Mouse (Mus musculus): ENCODE measurements around the gene Prr12.

Gene Prr12

DNA sequence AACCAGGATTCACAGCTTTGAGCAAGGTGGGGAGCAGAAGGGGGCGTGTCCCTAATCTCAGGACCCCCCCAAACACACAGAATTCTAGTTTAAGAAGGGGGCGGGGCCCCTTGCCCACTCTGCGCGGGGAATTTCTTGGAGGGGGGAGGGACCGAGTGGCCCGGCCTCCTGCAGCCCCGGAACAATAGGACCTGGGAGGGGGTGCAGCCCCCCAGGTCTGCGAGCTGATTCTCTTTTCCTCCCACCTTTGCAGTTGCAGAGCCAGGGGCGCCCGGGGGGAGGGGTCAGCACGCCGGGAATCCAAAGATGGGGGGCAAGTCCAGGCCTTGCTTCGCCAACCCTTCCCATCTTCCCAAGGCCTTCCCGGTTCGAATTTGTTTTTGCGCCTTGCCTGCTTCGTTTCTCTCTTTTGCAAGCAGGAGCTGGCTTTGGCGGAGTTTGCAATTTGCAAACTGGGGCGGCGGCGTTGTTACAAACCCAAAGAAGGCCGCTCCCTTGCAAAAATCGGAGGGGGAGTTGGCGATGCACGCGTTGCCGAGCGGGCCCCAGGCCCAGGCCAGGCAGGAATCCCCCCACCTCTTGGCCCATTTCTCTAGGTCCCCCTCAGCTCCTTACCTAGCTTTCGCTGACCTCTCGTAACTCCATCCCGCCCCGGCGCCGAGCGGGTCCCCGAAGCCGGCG is 360 bp downstream of the Prr12 start:
- no peak for ATAC-seq (ENCODE audit: insufficient number of reproducible peaks, low FRiP score, low TSS enrichment)

DNA sequence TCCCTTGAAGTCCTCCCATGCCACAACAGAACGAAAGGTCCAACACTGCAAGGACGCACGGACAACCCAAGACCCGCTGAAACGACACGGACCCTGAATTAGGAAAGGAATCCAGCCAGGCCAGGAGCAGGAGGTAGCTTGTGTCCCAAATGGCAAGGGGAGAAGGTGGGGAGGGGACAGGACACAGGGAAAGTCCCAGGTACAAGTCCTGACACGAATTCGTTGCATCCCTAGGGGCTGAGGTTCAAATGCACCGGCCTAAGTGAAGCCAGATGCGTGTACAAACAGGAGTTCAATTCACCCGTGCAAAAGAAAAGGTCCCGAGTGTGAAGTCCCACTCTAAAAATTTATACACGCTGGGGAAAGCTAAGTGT is 1.1 kb downstream of the Prr12 start:
- no peak for ATAC-seq (ENCODE audit: insufficient number of reproducible peaks, low FRiP score, low TSS enrichment)

DNA sequence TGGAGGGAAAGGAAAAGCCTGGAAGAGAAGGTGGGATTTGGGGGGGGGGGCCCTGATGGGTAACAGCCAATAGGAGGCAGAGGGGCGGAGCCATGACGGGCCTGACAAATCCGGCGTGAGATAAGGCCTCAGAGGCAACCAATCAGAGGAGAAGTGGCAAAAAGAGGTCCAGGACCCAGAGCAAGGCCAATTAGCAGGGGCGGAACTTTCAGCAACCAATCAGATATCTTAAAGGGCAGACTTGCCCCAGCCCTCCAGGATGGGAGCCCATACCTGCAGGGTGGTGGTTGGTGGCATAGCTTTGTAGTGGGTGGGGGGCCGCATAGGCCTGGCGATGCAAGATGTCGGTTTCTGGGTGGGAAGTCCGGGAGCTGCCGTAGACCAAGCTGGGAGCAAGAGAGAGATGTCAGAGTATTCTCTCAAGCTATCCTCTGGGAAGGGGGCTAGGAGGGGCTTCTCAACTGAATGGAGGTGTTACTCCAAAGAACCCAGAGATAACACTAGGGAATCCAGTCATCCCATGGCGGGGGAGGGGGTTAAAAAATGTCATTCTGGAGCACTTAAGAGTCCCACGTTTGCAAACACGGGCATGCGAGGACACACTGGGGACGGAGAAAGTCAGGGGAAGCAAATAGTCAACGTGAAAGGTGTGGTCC is 1.6 kb downstream of the Prr12 start:
- ATAC-seq (ENCODE audit: insufficient number of reproducible peaks, low FRiP score, low TSS enrichment) = 0 out of 2 replicates have a peak, but pooled peaks have one; percentile 32

DNA sequence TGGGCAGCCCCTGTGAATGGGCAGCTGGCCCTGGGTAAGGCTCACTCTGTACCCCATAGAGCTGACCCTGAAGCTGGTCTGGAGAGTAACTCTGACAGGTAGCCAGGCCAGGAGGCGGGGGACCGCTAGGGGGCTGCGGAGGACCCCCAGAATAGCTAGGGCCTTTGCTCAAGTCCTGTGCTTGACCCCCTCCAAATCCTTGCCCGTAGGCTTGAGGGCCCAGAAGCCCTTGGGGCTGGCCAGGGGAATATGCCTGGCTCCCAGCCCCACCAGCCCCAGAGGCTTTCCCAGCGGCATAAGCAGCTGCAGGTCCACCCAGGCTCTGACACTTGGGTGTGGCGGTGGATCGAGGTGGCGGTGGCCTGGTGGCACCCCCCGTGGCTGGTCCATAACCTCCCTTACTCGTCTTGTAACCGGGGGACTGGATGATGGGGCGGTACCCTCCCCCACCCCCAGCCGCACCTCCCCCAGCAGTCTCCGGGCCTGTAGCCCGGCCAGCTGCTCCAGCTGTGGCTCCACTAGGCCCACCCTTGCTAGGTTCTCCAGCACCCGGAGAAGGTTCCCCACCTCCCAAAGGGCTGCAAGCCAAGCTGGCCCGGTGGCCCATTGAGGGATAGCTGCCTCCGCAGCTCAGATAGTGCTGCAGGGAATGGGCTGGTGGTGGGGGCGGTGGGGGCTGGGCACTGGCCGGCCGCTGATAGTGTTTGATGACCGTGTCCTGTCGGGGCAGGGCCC is 3.6 kb downstream of the Prr12 start:
- ATAC-seq (ENCODE audit: insufficient number of reproducible peaks, low FRiP score, low TSS enrichment) = no peak

DNA sequence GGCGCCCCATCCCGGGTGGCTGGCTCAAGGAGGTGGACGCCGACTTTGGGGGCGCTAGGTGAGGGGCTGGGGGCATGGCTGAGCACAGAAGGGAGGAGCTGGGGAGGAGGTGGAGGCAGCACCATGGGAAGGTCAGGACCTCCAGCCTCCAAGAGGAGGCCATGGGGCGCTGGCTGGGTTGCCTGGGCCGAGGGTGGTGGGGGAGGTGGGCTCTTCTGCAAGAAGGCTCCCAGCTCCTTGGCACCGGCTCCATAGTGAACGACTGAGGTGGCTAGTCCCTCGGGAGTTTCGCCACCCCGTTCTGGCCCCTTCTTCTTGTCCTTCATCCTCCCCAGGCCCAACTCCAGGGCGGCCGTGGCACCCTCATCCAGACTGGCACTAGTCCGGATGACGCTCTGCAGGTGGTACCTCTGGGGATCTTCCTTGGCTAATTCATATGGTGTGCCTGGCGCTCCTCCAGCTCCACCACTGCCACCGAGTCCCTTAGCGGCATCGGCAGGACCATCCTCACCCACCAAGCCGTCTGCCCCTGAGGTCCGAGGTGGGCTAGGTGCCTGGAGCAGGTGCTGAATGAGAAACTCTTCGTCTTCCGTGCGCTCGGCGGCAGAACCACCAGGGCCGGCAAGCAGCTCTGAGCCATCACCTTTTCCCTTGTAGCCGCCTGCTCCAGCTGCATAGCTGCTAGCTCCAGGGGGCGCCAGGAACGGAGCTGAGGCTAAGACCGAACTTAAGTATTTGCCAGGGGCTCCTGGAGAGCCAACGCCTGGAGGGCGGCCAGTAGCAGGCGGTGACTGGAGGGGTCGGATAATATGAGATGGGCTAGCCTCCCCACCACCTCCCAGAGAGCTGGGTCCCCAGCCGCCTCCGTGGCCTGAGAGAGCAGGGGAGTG is 4.4 kb downstream of the Prr12 start:
- no peak for ATAC-seq (ENCODE audit: insufficient number of reproducible peaks, low FRiP score, low TSS enrichment)

DNA sequence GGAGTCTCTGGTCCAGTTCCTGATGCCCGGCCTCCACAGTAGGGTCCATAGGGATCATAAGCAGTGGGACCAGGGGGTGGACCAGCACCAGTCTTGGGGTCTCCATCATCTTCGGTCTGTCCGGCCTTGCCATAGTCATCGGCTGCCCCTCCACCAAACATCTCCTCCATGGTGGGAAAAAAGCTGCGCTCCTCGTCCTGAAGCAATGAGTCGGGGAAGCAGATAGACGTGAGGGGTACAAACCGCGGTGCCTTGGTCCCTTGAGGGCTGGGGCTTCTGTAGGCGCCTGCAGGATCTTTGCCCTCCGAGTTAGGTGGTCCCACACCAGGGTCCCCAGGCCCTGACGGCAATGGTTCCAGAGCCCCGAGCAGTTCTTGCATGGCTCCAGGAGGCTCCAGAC is 5.2 kb downstream of the Prr12 start:
- ATAC-seq (ENCODE audit: insufficient number of reproducible peaks, low FRiP score, low TSS enrichment) = no peak

DNA sequence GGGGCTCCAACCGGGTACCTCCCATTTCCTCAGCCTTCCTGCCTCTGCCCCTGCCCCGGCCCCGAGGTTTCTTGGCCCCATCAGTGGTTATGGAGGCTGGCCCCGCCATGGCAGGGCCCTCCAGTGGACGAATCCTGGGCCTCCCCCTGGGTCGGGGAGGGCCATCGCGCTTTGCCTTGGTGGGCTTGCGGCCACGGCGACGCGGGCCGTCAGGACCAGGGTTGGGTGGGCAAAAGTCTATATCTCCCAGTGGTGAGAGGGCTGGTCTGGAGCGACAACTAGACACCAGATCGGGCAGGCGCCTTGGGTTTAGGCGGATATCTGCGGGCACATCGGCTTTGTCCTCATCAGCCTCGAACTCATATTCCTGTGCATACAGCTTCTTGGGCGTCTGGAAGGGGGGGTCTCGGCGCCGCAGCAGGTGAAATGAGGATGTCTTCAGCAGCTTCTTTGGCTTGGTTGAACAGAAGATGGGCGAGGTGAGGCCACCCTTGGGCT is 5.8 kb downstream of the Prr12 start:
- ATAC-seq (ENCODE audit: insufficient number of reproducible peaks, low FRiP score, low TSS enrichment) = no peak

DNA sequence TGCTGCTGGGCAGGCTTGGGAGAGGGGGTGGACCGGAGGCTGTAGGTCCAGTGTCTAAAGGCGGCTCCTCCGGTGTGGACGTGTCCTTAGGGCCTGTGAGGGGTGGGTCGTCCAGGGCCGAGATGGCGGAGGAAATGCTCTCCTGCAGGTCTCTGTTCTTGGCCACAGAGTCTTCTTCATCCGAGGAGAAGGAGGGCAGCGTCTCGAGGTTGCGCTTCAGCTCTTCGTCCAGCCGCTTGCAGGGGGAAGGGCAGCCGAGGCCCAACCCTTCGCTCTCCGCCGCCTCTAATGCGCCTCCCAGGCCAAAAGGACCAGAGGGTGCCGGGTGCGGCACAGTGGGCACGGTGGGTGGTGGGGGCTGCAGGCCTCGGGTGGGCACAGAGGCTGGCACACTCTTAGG is 6.9 kb downstream of the Prr12 start:
- ATAC-seq (ENCODE audit: insufficient number of reproducible peaks, low FRiP score, low TSS enrichment) = no peak

DNA sequence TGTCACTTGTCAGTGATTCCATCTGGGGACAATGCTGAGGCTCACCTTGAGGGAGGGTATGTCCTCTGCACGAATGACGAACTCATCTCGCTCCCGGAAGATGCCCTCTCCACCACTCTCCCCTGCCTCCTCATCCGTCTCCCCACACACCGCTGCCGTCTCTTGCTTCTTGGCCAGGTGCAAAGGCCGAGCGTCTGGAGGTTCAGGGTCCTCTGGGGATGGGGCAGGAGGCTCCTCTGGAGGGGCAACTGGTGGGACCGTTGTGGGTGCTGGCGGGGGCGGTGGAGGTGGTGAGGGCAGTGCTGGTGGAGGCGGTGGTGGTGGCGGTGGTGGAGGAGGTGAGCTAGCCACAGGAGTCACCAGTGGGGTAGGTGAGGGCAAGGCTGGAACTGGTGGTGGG is 9.4 kb downstream of the Prr12 start:
- no peak for ATAC-seq (ENCODE audit: insufficient number of reproducible peaks, low FRiP score, low TSS enrichment)

DNA sequence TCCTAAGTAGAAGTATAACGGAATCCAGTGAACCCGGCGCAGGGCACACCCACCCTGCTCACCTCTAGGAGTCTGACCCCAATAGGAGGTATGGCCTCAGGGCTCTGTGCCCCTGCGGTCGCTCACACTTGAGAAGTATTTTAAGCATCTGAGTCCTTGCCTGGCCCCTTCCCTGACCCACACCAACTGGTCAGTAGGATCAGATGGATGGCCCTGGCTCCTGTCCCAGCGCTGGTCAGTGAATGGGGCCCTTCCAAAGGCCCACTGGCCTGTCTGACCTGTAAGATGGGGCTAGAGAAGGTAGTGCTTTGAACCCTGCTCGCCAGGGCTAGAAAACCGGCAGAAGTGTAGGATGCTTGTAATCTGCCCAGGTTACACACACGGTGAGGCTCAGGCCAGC is 11.8 kb downstream of the Prr12 start:
- no peak for ATAC-seq (ENCODE audit: insufficient number of reproducible peaks, low FRiP score, low TSS enrichment)

DNA sequence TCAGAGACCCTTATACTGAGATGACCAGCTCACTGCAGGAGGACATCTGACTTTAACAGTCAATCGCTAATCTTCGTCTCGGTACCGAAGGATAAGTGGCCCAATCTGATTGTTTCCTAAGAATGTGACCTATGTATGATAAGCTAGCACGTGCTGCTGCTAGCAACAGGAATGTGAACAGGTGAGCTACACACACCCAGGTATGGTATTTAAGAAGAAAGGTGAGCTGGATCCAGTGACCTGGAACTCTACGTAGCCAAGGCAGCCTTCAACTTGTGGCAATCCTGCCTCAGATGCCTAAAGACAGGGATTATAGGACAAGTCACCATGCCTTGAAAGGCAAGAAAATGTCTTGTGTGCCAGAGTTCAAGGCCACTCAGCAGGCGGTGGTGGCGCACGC is 14.3 kb downstream of the Prr12 start:
- ATAC-seq (ENCODE audit: insufficient number of reproducible peaks, low FRiP score, low TSS enrichment) = no peak

DNA sequence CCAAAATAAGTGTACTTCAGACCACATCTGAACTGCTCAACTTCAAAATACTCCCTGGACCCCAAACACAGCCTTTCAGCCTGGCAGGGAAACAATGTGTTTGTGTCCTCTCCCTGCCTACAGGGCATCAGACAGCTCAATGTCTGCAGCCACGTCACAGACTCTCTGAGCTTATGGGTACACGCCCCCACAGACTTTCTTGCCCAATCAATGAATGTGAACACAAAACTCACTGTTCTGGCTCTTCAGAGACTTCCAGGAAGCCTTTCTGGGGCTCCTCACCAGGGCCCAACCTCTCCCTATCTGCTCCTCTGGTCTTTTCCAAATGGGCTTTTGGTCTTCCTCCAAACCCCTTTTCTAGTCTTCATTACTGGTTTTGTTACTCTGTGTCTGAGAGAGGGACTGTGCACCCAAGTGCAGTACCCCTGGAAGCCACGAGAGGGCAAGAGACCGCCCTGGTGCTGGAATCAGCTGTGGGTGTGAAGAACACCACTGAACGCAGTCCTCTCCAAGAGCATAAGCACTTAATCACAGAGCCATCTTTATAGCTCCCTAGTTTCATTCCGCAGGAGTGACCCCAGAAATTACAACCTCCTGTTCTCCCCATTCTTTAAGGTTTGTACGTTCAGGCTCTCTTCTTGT is 14.8 kb downstream of the Prr12 start:
- ATAC-seq (ENCODE audit: insufficient number of reproducible peaks, low FRiP score, low TSS enrichment) = no peak

DNA sequence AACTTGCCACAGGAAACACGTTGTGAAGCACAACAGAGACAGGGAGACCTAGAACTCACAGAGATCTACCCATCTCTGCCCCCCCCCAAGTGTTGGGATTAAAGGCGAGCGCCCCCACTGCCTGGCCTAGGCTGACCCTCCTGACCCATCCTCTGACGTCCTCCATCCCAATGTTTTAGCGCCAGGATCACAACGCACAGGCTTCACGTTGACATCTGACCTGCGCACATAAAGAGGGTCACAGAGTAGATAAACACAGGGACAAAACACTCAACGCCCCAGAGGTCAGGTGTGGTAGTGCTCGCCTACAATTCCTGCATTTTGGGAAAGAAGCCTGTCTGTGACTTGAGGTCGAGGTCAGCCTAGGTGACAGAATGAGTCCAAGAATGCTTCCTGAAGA is 16.0 kb downstream of the Prr12 start:
- no peak for ATAC-seq (ENCODE audit: insufficient number of reproducible peaks, low FRiP score, low TSS enrichment)

DNA sequence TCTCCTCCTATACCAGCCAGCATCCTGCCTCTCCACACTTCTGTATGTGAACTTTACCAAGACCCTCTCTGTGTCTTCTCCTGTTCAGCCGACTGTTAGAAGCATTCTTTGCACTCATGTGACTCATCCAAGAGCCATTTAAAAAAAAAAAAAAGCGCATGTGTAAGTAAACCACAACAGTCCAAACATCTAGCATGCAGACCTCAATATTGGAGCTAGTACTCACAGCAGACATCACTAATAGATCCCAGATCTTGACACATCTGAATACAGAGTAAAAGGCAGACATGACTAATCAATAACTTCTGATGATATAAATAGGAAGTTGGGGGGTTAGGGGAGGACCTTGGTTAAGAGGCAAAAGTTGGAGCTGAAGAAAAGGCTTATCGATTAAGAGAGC is 17.1 kb downstream of the Prr12 start:
- ATAC-seq (ENCODE audit: insufficient number of reproducible peaks, low FRiP score, low TSS enrichment) = no peak

DNA sequence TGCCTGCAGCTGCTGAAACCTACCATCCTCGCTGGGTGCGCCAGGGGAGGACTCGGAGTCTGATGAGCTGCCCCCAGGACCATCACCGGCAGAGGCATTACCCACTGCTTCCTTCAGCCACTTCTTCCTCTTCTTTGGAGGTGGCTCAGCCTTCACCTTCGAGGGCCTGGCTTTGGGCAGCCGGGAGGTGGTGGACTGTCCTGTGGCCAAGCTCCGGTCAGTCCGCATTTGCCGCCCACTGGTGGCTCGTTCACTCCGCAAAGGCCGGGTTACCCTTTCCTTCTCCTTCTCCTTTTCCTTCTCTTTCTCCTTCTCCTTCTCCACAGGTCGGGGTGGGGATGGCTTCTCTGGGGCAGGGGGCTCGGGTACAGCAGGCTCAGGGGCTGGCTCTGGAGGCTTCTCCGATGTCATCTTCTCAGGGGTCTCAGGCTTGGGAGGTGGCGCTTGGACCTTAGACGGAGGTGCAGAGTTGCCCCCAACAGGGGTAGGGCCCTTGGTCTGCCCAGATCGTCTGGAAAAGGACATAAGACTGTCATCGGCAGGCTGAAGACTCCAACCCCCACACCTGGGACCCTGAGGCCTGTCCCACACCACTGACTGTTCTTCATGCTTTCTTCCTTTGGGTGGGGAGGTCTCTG is 18.8 kb downstream of the Prr12 start:
- no peak for ATAC-seq (ENCODE audit: insufficient number of reproducible peaks, low FRiP score, low TSS enrichment)

DNA sequence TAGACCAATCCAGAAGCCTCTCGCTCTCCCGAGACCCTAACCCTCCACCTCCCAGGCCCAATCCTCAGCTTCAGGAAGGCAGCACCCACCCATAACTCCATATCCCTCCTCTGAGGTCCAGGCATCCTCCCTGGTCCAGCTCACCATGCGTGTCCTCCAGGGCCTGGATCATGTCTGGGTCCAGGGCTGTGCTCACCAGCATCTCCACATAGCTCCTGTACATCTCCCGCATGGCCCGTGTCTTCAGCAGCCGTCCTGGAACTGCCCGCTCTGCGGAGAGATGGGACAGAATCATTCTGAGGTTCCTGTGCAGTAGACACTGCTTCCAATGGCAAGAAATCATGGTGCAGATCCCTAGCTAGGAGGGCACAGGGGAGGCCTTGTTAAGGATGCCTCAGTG is 21.8 kb downstream of the Prr12 start:
- no peak for ATAC-seq (ENCODE audit: insufficient number of reproducible peaks, low FRiP score, low TSS enrichment)

DNA sequence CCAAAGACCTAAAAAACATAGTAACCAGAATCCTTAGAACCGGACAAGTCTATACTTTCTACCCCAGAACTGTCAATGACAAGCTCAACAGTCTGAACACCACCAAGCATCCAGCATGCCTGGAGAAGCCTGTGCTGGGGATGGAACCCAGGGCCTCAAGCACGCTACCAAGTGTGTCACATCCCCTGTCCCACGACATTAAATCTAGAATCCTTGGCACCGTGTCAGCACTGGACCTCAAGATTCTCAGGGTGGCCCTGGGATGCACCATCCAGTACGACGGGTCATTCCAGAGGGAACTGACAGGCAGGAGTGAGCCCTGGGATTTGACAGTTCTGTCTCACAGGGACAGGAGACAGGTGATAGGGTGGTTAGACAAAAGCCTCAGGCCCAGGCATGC is 22.7 kb downstream of the Prr12 start:
- no peak for ATAC-seq (ENCODE audit: insufficient number of reproducible peaks, low FRiP score, low TSS enrichment)

DNA sequence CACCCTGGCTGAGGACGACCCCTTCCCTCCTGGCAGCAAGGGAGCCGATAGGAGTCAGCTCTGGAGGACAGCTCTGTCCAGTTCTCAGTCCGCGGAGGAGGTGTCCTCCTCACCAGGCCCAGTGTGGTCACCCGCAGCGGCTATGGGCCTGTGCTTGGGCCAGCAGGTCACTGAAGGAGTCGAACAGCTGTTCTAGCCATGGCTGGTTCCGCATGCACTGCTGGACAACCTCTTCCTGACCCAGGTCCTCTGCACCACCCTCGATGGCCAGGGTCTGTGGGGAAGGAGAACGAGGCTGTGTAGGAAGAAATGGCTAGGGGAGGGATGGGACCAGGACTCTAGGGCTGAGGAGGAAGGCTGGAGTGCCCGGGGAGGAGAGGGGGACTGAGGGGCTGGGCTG is 24.3 kb downstream of the Prr12 start:
- no peak for ATAC-seq (ENCODE audit: insufficient number of reproducible peaks, low FRiP score, low TSS enrichment)

DNA sequence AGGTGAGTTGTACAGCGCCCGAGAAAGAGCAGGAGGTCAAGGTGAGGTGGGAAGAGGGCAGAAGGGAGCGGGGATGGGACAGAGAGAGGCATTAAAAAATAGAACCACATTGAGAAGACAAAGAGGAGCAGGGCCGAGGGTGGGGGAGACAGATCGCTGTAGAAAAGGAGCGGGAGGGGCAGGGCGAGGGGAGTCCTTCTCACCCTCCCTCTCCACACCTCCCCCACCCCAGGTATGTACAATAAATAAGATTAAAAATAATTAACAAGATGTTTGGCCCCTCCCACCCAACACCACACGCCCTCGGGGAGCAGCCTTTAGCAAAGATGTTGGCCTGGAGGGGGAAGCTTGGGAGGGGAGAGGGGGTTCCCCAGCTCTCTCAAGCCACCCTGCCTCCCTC is 24.9 kb downstream of the Prr12 start:
- no peak for ATAC-seq (ENCODE audit: insufficient number of reproducible peaks, low FRiP score, low TSS enrichment)

DNA sequence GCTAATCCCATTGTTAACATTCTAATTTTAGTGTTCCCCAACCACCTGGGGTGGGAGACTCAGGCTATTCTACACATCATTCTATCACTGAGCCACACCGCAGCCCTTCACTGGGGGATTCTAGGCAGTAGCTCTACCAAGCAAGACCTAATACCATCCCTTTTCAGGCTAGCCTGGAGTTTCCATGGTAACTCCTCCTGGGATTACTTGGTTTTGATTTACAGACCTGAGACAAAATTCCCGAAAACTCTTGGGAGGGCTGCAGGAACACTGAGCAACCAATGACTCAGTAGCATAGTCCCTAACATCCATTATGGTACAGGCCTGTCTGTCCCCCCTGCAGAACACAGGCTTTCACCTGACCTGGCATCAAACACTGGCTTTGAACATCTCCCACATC is 26.4 kb downstream of the Prr12 start:
- no peak for ATAC-seq (ENCODE audit: insufficient number of reproducible peaks, low FRiP score, low TSS enrichment)
